Mouse (Mus musculus) adrenal gland, adult 8-10 months (tissue): ENCODE results near the gene Rps27l. TPM values are rescaled to one million over a fixed set of nuclear protein-coding genes. Genes with fewer than 3 reads are reported as not detected.

Source experiments
- DNase-seq: peaks from one replicate; pipeline ENCODE4 v3.0.0; 2022
- total RNA-seq, 4 experiments: library from RNA; stranded (reverse); gene quantifications; 2 replicates each; pipeline ENCODE4 v1.2.4; 2022

Gene Rps27l
- total RNA-seq, 4 experiments from 2014 or later, result 240 to 306 (median 275) TPM

- no peak for DNase-seq
Observed at GRCm38 (mm10) chr9:66920488-66921279, 25.2 kb upstream of the Rps27l start.

GRCm38 (mm10) chr9:66922076-66922475 is 23.8 kb upstream of the Rps27l start:
- DNase-seq, result no peak

GRCm38 (mm10) chr9:66925853-66926252 is 20.0 kb upstream of the Rps27l start:
- no peak for DNase-seq

GRCm38 (mm10) chr9:66927696-66928402 is 18.0 kb upstream of the Rps27l start:
- no peak for DNase-seq

- no peak for DNase-seq
Observed at GRCm38 (mm10) chr9:66930351-66930750, 15.5 kb upstream of the Rps27l start.

- no peak for DNase-seq
Observed at GRCm38 (mm10) chr9:66933869-66934808, 11.7 kb upstream of the Rps27l start.

- no peak for DNase-seq
Observed at GRCm38 (mm10) chr9:66937507-66937906, 8.4 kb upstream of the Rps27l start.

- DNase-seq, result no peak
Observed at GRCm38 (mm10) chr9:66938836-66939235, 7.0 kb upstream of the Rps27l start.

GRCm38 (mm10) chr9:66945161-66945560 is 725 bp upstream of the Rps27l start:
- DNase-seq, result no peak

GRCm38 (mm10) chr9:66948536-66948935 is 2.6 kb downstream of the Rps27l start:
- no peak for DNase-seq

GRCm38 (mm10) chr9:66952321-66952720 is 6.4 kb downstream of the Rps27l start:
- no peak for DNase-seq

- no peak for DNase-seq
Observed at GRCm38 (mm10) chr9:66952886-66953285, 7.0 kb downstream of the Rps27l start.

GRCm38 (mm10) chr9:66957451-66957850 is 11.6 kb downstream of the Rps27l start:
- DNase-seq, result no peak

GRCm38 (mm10) chr9:66961478-66961877 is 15.6 kb downstream of the Rps27l start:
- DNase-seq, result no peak

- DNase-seq, result no peak
Observed at GRCm38 (mm10) chr9:66967492-66967891, 21.6 kb downstream of the Rps27l start.

GRCm38 (mm10) chr9:66971116-66971515 is 25.2 kb downstream of the Rps27l start:
- no peak for DNase-seq

- DNase-seq, result peak; percentile 62
Observed at GRCm38 (mm10) chr9:66974721-66975225, 28.9 kb downstream of the Rps27l start.

- peak; percentile 93 for DNase-seq
Observed at GRCm38 (mm10) chr9:66975239-66975645, 29.4 kb downstream of the Rps27l start, which contains the start of gene Lactb. TSS of gene Lactb (minus strand) at chr9:66975484.

- DNase-seq, result no peak
Observed at GRCm38 (mm10) chr9:66977121-66977520, 31.2 kb downstream of the Rps27l start.

- DNase-seq, result no peak
Observed at GRCm38 (mm10) chr9:66977982-66978381, 32.1 kb downstream of the Rps27l start.

- no peak for DNase-seq
Observed at GRCm38 (mm10) chr9:66978468-66978867, 32.6 kb downstream of the Rps27l start.

GRCm38 (mm10) chr9:66980458-66980857 is 34.6 kb downstream of the Rps27l start:
- no peak for DNase-seq
